Mouse (Mus musculus) testis, adult 2 months (tissue): ENCODE measurements around the gene Abca12. TPM values are rescaled to one million over a fixed set of nuclear protein-coding genes. Genes with fewer than 3 reads are reported as not detected.

Source experiments
- H3K27ac ChIP-seq: fragments of 200-500 bp; 2 replicates; pipeline ENCODE4 v1.5.1; 2012; ENCODE audit warnings: low read depth, low read length; ENCODE audit not compliant: control insufficient read depth, insufficient read depth
- H3K27me3 ChIP-seq: fragments of 200-500 bp; 2 replicates; pipeline ENCODE4 v1.6.1; 2012; ENCODE audit warnings: mild to moderate bottlenecking, low read length, moderate library complexity; ENCODE audit not compliant: control insufficient read depth, insufficient read depth
- H3K36me3 ChIP-seq: fragments of 200-500 bp; 2 replicates; pipeline ENCODE4 v1.6.1; 2012; ENCODE audit warnings: mild to moderate bottlenecking, low read length; ENCODE audit not compliant: control insufficient read depth, insufficient read depth
- H3K4me1 ChIP-seq: fragments of 200-500 bp; 2 replicates; pipeline ENCODE4 v1.6.1; 2012; ENCODE audit warnings: low read length; ENCODE audit not compliant: control insufficient read depth, insufficient read depth
- H3K4me3 ChIP-seq: fragments of 200-500 bp; 2 replicates; pipeline ENCODE4 v1.5.1; 2012; ENCODE audit warnings: low read depth, mild to moderate bottlenecking, low read length, moderate library complexity, mixed read lengths; ENCODE audit not compliant: control insufficient read depth
- CTCF ChIP-seq: fragments of 200-500 bp; IDR thresholded peaks from 2 replicates; pipeline ENCODE4 v1.5.1; 2012; ENCODE audit warnings: low read depth, mild to moderate bottlenecking, inconsistent platforms, low read length, moderate library complexity; ENCODE audit not compliant: control insufficient read depth, insufficient read depth, insufficient replicate concordance
- POLR2A ChIP-seq: fragments of 200-500 bp; IDR thresholded peaks from 2 replicates; pipeline ENCODE4 v1.6.1; 2012; ENCODE audit warnings: low read depth, mild to moderate bottlenecking, inconsistent platforms, low read length, moderate library complexity; ENCODE audit not compliant: control insufficient read depth
- polyA plus RNA-seq: library from polyadenylated mRNA; depleted of rRNA; stranded (reverse); fragments of >200 nt; gene quantifications from 2 replicates; pipeline ENCODE4 v1.2.3, GENCODE M21; 2012

Gene Abca12
- polyA plus RNA-seq, 1 experiment = 0.22 TPM

DNA sequence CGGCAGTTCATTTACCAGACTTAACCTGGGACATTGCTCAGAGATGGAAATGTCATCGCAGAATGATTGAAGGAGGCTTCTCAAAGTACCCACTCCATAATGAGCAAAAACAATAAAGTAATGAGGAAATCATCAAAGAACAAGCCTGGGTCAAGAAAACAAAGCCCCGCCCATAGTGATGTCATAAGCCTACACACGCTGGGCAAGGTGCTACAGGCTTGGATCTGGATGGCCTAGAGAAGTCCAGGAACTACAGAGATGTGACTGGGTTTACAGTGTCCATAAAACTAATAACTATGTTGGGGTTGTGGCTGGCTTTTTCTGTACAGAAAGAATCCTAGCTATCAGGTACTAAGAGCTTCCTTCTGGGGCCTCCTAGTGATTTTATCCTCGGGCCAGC is 41.6 kb downstream of the Abca12 start:
- no peaks in the 10 kb centered on the region for H3K4me1 ChIP-seq
- H3K36me3 ChIP-seq = no peaks in the 10 kb centered on the region
- no peak overlapping the region for H3K27ac ChIP-seq
- TF ChIP-seq CTCF (no peak), POLR2A (no peak)
- H3K4me3 ChIP-seq = no peak overlapping the region
- no peaks in the 10 kb centered on the region for H3K27me3 ChIP-seq

DNA sequence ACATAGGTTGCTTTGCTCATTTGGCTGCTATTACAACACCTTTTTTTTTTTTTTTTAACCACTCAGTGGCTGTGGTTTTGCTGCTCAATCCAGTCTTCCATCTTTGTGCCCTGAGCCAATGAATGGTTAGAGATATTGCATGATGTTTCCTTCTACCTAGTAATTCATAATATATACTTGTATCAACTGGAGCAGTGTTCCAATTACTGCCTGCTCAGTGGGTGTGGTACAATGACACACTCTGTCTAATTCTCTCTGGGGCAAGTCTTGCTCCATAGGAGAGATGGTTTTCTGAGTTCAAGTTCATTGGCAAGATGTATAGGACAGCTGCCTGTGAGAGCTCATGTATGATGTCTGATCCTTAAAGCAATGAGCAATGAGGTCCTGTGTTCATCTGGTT is 44.4 kb downstream of the Abca12 start:
- Histone ChIP-seq H3K36me3 (no peaks in the 10 kb centered on the region), H3K27me3 (no peaks in the 10 kb centered on the region), H3K4me1 (no peaks in the 10 kb centered on the region), H3K27ac (no peak overlapping the region), H3K4me3 (no peak overlapping the region)
- no peak for TF ChIP-seq CTCF
- no peak for TF ChIP-seq POLR2A

DNA sequence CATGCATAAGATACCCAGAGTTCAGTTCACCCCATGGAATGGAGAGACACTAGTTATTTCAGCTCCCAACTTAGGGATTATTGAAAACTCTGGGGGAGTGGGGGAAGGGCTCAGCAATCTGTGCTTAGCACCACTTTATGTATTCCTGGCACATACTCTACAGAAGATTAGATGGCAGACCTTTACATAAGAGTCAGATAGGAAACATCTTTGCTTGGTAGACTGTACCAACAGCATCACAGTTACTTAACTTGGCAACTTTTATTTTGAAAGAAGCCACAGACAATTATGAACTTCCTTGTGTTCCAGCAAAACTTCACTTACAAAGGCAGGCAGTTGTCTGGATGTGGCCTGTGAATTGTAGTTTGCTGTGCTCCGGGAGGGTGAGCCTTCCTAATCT is 46.9 kb downstream of the Abca12 start:
- Histone ChIP-seq H3K27ac (no peak overlapping the region), H3K36me3 (no peaks in the 10 kb centered on the region), H3K4me1 (no peaks in the 10 kb centered on the region), H3K27me3 (no peaks in the 10 kb centered on the region), H3K4me3 (no peak overlapping the region)
- TF ChIP-seq POLR2A (no peak), CTCF (no peak)

DNA sequence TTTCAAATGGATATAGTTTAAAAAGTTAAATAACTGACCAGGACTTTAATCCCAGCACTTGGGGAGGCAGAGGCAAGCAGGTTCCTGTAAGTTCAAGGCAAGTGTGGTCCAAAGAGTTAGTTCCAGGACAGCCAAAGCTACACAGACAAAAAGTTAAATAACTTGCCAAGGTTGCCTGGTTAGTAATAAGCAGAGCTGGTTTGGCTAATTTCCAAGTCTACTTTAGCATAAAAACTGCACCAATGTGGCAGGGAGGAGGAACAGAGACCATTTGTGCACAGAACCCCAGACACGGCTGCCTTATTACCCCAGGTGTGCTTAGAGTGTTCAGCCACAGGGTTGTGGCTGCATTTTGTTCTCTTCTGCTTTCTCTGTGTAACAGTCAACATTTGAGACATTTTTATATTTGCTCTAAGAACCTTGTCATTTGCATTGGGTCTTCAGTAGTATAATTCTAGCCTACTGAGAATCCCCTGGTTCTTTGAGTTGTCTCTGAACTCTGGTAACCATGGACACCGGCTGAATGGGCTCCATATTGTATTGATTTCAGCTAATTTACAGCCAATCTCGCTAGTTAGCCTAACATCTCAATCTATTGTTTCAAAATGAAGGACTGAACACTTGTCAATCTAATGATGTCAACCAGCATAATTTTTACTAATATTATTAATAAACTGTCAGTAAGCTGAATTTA is 71.7 kb downstream of the Abca12 start:
- Histone ChIP-seq H3K27me3 (no peaks in the 10 kb centered on the region), H3K27ac (no peak overlapping the region), H3K36me3 (no peaks in the 10 kb centered on the region), H3K4me1 (no peaks in the 10 kb centered on the region), H3K4me3 (no peak overlapping the region)
- no peak for TF ChIP-seq POLR2A
- no peak for TF ChIP-seq CTCF

DNA sequence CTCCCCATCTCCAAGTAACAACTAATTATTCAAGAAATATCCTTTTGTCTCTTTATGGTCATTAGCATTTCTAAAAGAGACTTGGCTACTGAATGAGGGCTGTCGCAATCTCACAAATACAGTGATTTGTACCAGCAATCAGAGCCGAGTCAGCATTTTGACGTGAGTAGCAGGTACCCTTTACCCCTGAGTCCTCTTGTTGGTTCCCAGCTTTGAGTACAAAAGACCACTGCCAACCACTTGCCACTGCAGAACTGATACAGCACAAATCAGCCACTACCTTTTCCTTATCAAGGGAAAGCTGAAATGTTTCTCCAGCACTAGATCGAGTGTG is 72.5 kb downstream of the Abca12 start:
- H3K4me1 ChIP-seq = no peaks in the 10 kb centered on the region
- H3K27me3 ChIP-seq = no peaks in the 10 kb centered on the region
- no peak overlapping the region for H3K27ac ChIP-seq
- H3K4me3 ChIP-seq = no peak overlapping the region
- TF ChIP-seq CTCF (no peak), POLR2A (no peak)
- no peaks in the 10 kb centered on the region for H3K36me3 ChIP-seq

DNA sequence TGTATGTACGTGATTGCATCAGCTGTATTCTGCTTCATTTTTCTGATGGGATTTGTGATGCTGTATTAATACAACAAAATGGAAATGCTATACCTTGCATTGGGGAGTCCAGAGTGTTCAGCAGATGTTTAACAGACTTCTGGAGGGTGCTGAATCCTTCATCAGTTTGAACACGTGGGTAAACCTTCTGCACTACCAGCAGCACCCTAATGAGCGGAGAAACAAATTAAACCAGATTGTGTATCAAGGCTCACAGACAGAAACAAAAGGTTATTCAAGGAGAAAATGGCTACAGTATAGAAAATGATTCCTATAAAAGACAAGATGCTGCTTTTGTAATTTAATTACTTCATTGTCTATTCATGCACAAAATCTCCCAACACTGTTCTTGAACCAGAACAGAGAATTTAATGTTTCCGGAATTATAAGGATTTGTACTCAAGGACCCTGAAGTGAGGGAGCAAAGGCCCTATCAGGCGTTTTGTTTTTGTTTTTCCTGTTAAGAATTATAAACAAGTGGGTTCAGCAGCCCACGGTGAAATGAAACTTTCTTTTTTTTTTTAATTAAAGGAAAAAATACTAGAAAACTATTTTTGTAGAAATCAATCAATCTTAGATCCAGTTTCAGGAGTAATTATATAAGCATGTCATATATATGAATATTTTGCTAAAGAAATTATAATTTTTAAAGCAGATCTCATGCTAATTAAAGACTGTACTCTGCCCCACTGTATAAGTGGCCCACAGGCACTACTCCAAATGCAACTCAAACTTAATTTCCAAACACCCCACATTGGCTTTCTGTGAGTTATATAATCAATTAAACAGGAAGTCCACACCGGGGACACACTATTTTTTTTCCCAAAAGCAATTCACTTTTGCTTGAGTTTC is 73.1 kb downstream of the Abca12 start:
- Histone ChIP-seq H3K27me3 (no peaks in the 10 kb centered on the region), H3K27ac (no peak overlapping the region), H3K36me3 (no peaks in the 10 kb centered on the region), H3K4me1 (no peaks in the 10 kb centered on the region), H3K4me3 (no peak overlapping the region)
- TF ChIP-seq POLR2A (no peak), CTCF (no peak)

- no peak overlapping the region for H3K4me3 ChIP-seq
- no peak overlapping the region for H3K27ac ChIP-seq
- no peaks in the 10 kb centered on the region for H3K4me1 ChIP-seq
- H3K36me3 ChIP-seq = no peaks in the 10 kb centered on the region
- no peaks in the 10 kb centered on the region for H3K27me3 ChIP-seq
- no peak for TF ChIP-seq CTCF
- no peak for TF ChIP-seq POLR2A
Observed at GRCm38 (mm10) chr1:71338548-71339340, 76.0 kb downstream of the Abca12 start.
